Mouse (Mus musculus) neural tube, embryonic 11.5 days (tissue): Measurements from ENCODE around the gene Lrrc10b. TPM values are rescaled to one million over a fixed set of nuclear protein-coding genes. Genes with fewer than 3 reads are reported as not detected.

ENCODE experiments used
- ATAC-seq: fragments of 200-750 bp; cut with Nextera tagmentation; 2 replicates; pipeline ENCODE4 v1.8.0; 2017; ENCODE audit warnings: moderate number of reproducible peaks, mild to moderate bottlenecking, moderate TSS enrichment, moderate library complexity; ENCODE audit not compliant: insufficient read depth, low FRiP score, low TSS enrichment
- DNase-seq: peaks from one replicate; pipeline ENCODE4 v3.0.0-alpha.2; 2015; ENCODE audit warnings: low spot score
- H3K27ac ChIP-seq: fragments of 300-500 bp; sonication (generic); 2 replicates; pipeline ENCODE4 v1.5.1; 2014; ENCODE audit warnings: low read depth, mild to moderate bottlenecking, low read length
- H3K27me3 ChIP-seq: fragments of 300-500 bp; sonication (generic); 2 replicates; pipeline ENCODE4 v1.6.1; 2014; ENCODE audit warnings: mild to moderate bottlenecking, low read length, mixed read lengths; ENCODE audit not compliant: control insufficient read depth, insufficient read depth
- H3K36me3 ChIP-seq: fragments of 300-500 bp; sonication (generic); 2 replicates; pipeline ENCODE4 v1.6.1; 2014; ENCODE audit warnings: mild to moderate bottlenecking, low read length, moderate library complexity, mixed read lengths; ENCODE audit not compliant: control insufficient read depth, insufficient read depth
- H3K4me1 ChIP-seq: fragments of 300-500 bp; sonication (generic); 2 replicates; pipeline ENCODE4 v1.6.1; 2014; ENCODE audit warnings: low read length, mixed read lengths; ENCODE audit not compliant: control insufficient read depth, insufficient read depth
- H3K4me2 ChIP-seq: fragments of 300-500 bp; sonication (generic); 2 replicates; pipeline ENCODE4 v1.6.1; 2014; ENCODE audit warnings: low read depth, mild to moderate bottlenecking, moderate library complexity
- H3K4me3 ChIP-seq: fragments of 300-500 bp; sonication (generic); 2 replicates; pipeline ENCODE4 v1.5.1; 2014; ENCODE audit warnings: low read depth, low read length
- H3K9ac ChIP-seq: fragments of 300-500 bp; sonication (generic); 2 replicates; pipeline ENCODE4 v1.6.1; 2014; ENCODE audit warnings: mild to moderate bottlenecking, low read length
- H3K9me3 ChIP-seq: fragments of 300-500 bp; sonication (generic); 2 replicates; pipeline ENCODE4 v1.6.1; 2016; ENCODE audit warnings: low read length; ENCODE audit not compliant: control insufficient read depth
- WGBS: fragments of 180-500 bp; shearing (Covaris S2); extraction: QIAGEN DNeasy Blood & Tissue Kit; methylation state at CpG from one replicate; pipeline ENCODE4 v1.1.7; 2014; 5-methylcytosine and 5-hydroxymethylcytosine counted together
- polyA plus RNA-seq: library from polyadenylated mRNA; unstranded; fragments of >200 nt; fragmentation: Nextera tagmentation; extraction: Ambion mirVana; gene quantifications from 2 replicates; pipeline ENCODE4 v1.2.1, GENCODE M21; 2014

The Lrrc10b gene
- 0.55 and 0.56 TPM in 2 replicates for polyA plus RNA-seq

GRCm38 (mm10) chr19:10456752-10457483, at the start of gene Lrrc10b:
Lrrc10b (minus strand) TSS chr19:10457473.
- Histone ChIP-seq H3K27me3 (peaks cover 52% of the 10 kb centered on the region), H3K27ac (no peak within 1 kb of the TSS), H3K4me1 (0 out of 2 replicates have a peak, but pooled peaks cover 8% of the 10 kb centered on the region), H3K4me2 (peak within 1 kb of the TSS; percentile 94), H3K4me3 (peak within 1 kb of the TSS; percentile 51), H3K9me3 (no peaks in the 10 kb centered on the region), H3K9ac (peak within 1 kb of the TSS; percentile 31), H3K36me3 (no peaks in the 10 kb centered on the region)
- ATAC-seq (peak; percentile 75), DNase-seq (peak; percentile 88)
- under 1% methylated on average over 85 of the region's 96 CpGs for WGBS

GRCm38 (mm10) chr19:10502571-10502970, 45.3 kb upstream of the Lrrc10b start:
- Histone ChIP-seq H3K4me1 (no peaks in the 10 kb centered on the region), H3K36me3 (peaks cover 5% of the 10 kb centered on the region; the same call in 1 of the 2 replicates), H3K9me3 (no peaks in the 10 kb centered on the region), H3K4me2 (no peak overlapping the region), H3K9ac (no peak overlapping the region), H3K4me3 (no peak overlapping the region), H3K27me3 (no peaks in the 10 kb centered on the region), H3K27ac (no peak overlapping the region)
- ATAC-seq (peak; percentile 68), DNase-seq (peak; percentile 61)
- 11% methylated on average over 4 of the region's 4 CpGs for WGBS

- H3K27ac ChIP-seq: no peak overlapping the region
- ATAC-seq (no peak), DNase-seq (no peak)
- no peaks in the 10 kb centered on the region for H3K27me3 ChIP-seq
- H3K9me3 ChIP-seq: no peaks in the 10 kb centered on the region
- no peak overlapping the region for H3K4me3 ChIP-seq
- H3K4me1 ChIP-seq: no peaks in the 10 kb centered on the region; the same call in 1 of the 2 replicates
- WGBS: 95% methylated on average over 8 of the region's 8 CpGs
- no peak overlapping the region for H3K9ac ChIP-seq
- peaks cover 5% of the 10 kb centered on the region; the same call in 1 of the 2 replicates for H3K36me3 ChIP-seq
- no peak overlapping the region for H3K4me2 ChIP-seq
These were observed 43.3 kb upstream of the Lrrc10b start for GRCm38 (mm10) chr19:10500581-10500980.

GRCm38 (mm10) chr19:10497512-10498160, 40.4 kb upstream of the Lrrc10b start:
- H3K4me2 ChIP-seq: no peak overlapping the region
- H3K4me3 ChIP-seq: no peak overlapping the region
- peaks cover 4% of the 10 kb centered on the region; the same call in 1 of the 2 replicates for H3K36me3 ChIP-seq
- DNase-seq (no peak), ATAC-seq (no peak)
- no peaks in the 10 kb centered on the region for H3K9me3 ChIP-seq
- peaks cover under 1% of the 10 kb centered on the region; the same call in 1 of the 2 replicates for H3K4me1 ChIP-seq
- 60% methylated on average over 8 of the region's 8 CpGs for WGBS
- no peak overlapping the region for H3K9ac ChIP-seq
- H3K27ac ChIP-seq: 0 out of 2 replicates have a peak overlapping the region, but pooled peaks have one; percentile 34
- no peaks in the 10 kb centered on the region for H3K27me3 ChIP-seq

- no peak for ATAC-seq
- peaks cover 7% of the 10 kb centered on the region; the same call in 1 of the 2 replicates for H3K4me1 ChIP-seq
- no peak overlapping the region for H3K9ac ChIP-seq
- no peak for DNase-seq
- no peak overlapping the region for H3K4me2 ChIP-seq
- H3K36me3 ChIP-seq: 0 out of 2 replicates have a peak, but pooled peaks cover 2% of the 10 kb centered on the region
- H3K4me3 ChIP-seq: no peak overlapping the region
- H3K9me3 ChIP-seq: no peaks in the 10 kb centered on the region
- 82% methylated on average over 2 of the region's 2 CpGs for WGBS
- H3K27me3 ChIP-seq: no peaks in the 10 kb centered on the region
- H3K27ac ChIP-seq: peak overlapping the region; percentile 34; the same call in 1 of the 2 replicates
These were observed 39.7 kb upstream of the Lrrc10b start for GRCm38 (mm10) chr19:10496976-10497375.

GRCm38 (mm10) chr19:10495670-10496069, 38.4 kb upstream of the Lrrc10b start:
- Histone ChIP-seq H3K4me1 (peaks cover 9% of the 10 kb centered on the region; the same call in 1 of the 2 replicates), H3K9me3 (no peaks in the 10 kb centered on the region), H3K9ac (no peak overlapping the region), H3K27me3 (no peaks in the 10 kb centered on the region), H3K36me3 (0 out of 2 replicates have a peak, but pooled peaks cover 2% of the 10 kb centered on the region), H3K27ac (no peak overlapping the region), H3K4me2 (no peak overlapping the region), H3K4me3 (no peak overlapping the region)
- ATAC-seq: no peak
- WGBS: 91% methylated on average over 1 of the region's 1 CpGs
- no peak for DNase-seq

- WGBS: 25% methylated on average over 9 of the region's 9 CpGs
- no peaks in the 10 kb centered on the region for H3K9me3 ChIP-seq
These were observed 29.0 kb upstream of the Lrrc10b start for GRCm38 (mm10) chr19:10486264-10486738.

GRCm38 (mm10) chr19:10482703-10483102, 25.4 kb upstream of the Lrrc10b start, which contains the start of gene Ppp1r32:
Ppp1r32 (minus strand) TSS chr19:10482928.
- DNase-seq: peak; percentile 41
- Histone ChIP-seq H3K36me3 (no peaks in the 10 kb centered on the region), H3K9me3 (no peaks in the 10 kb centered on the region), H3K27me3 (no peaks in the 10 kb centered on the region), H3K9ac (no peak within 1 kb of the TSS), H3K4me2 (no peak within 1 kb of the TSS), H3K27ac (no peak within 1 kb of the TSS), H3K4me3 (no peak within 1 kb of the TSS), H3K4me1 (no peaks in the 10 kb centered on the region; the same call in 1 of the 2 replicates)
- ATAC-seq: no peak
- WGBS: 24% methylated on average over 6 of the region's 6 CpGs

More at GRCm38 (mm10) chr19:10486264-10486738, 29.0 kb upstream of the Lrrc10b start:
- Histone ChIP-seq H3K27me3 (no peaks in the 10 kb centered on the region), H3K27ac (no peak overlapping the region), H3K36me3 (no peaks in the 10 kb centered on the region), H3K4me1 (no peaks in the 10 kb centered on the region; the same call in 1 of the 2 replicates), H3K9ac (no peak overlapping the region), H3K4me2 (no peak overlapping the region), H3K4me3 (no peak overlapping the region)
- DNase-seq (peak; percentile 65), ATAC-seq (peak; percentile 48; the same call in 1 of the 2 replicates)
